Mouse (Mus musculus) gastrocnemius, adult 2 months (tissue): ENCODE results near the gene Slfn14. TPM values are rescaled to one million over a fixed set of nuclear protein-coding genes. Genes with fewer than 3 reads are reported as not detected.

Source experiments
- DNase-seq: peaks from one replicate; pipeline ENCODE4 v3.0.0; 2022
- H3K27ac ChIP-seq: fragments of 200-600 bp; 2 replicates; pipeline ENCODE4 v1.8.1; 2022; ENCODE audit warnings: mild to moderate bottlenecking
- H3K4me3 ChIP-seq: fragments of 200-600 bp; 2 replicates; pipeline ENCODE4 v1.8.1; 2022; ENCODE audit warnings: mild to moderate bottlenecking, moderate library complexity
- CTCF ChIP-seq: fragments of 200-600 bp; IDR thresholded peaks from 2 replicates; pipeline ENCODE4 v1.8.1; 2022; ENCODE audit warnings: antibody characterized with exemption, mild to moderate bottlenecking, moderate library complexity
- intact Hi-C: fragments of 180-260 bp; cut with DNase I; formaldehyde crosslinking; loops from one replicate; pipeline ENCODE4 v1.15.1; 2025
- total RNA-seq, 2 experiments: library from RNA; stranded (reverse); gene quantifications; 2 replicates each; pipeline ENCODE4 v1.2.3; 2021

Gene Slfn14
- total RNA-seq, 2 experiments from 2014 or later, result not detected

- Histone ChIP-seq H3K4me3 (peak within 1 kb of the TSS; percentile 95), H3K27ac (peak within 1 kb of the TSS; percentile 99)
- peak; percentile 94 for DNase-seq
- intact Hi-C loops, result loop anchor here (2.0 to 10.0 kb wide), 2 partner anchors 384 to 430 kb away; partner anchors contain the start of gene Unc45b
- TF ChIP-seq CTCF, result 0 out of 2 replicates have a peak, but pooled peaks have one; percentile 1
Measured at GRCm38 (mm10) chr11:83298225-83299195, 12.0 kb upstream of the Slfn14 start, which contains the start of gene Ap2b1. TSS of gene Ap2b1 (plus strand) at chr11:83299024.

- DNase-seq, result no peak
- intact Hi-C loops, result loop anchor here (2.0 to 10.0 kb wide), 2 partner anchors 383 to 429 kb away; partner anchors contain the start of gene Unc45b
- TF ChIP-seq CTCF, result no peak
- H3K4me3 ChIP-seq, result peak overlapping the region; percentile 95
- H3K27ac ChIP-seq, result peak overlapping the region; percentile 99
Measured at GRCm38 (mm10) chr11:83297816-83298215, 11.3 kb upstream of the Slfn14 start.

GRCm38 (mm10) chr11:83294133-83294532 lies 7.6 kb upstream of the Slfn14 start:
- Histone ChIP-seq H3K27ac (no peak overlapping the region), H3K4me3 (no peak overlapping the region)
- TF ChIP-seq CTCF, result no peak
- intact Hi-C loops, result loop anchor here (10.0 kb wide), 1 partner anchor 379 kb away; the partner anchor contains the start of gene Unc45b
- no peak for DNase-seq

- no peak for TF ChIP-seq CTCF
- no peak for DNase-seq
- intact Hi-C loops, result loop anchor here (10.0 kb wide), 1 partner anchor 378 kb away; the partner anchor contains the start of gene Unc45b
- 0 out of 2 replicates have a peak overlapping the region, but pooled peaks have one; percentile 6 for H3K27ac ChIP-seq
- H3K4me3 ChIP-seq, result peak overlapping the region; percentile 83; the same call in 1 of the 2 replicates
Measured at GRCm38 (mm10) chr11:83293182-83293581, 6.7 kb upstream of the Slfn14 start.

- TF ChIP-seq CTCF, result no peak
- intact Hi-C loops, result loop anchor here (10.0 kb wide), 1 partner anchor 377 kb away; the partner anchor contains the start of gene Unc45b
- DNase-seq, result no peak
- Histone ChIP-seq H3K27ac (peak overlapping the region; percentile 88), H3K4me3 (peak overlapping the region; percentile 83)
Measured at GRCm38 (mm10) chr11:83292251-83292587, 5.7 kb upstream of the Slfn14 start.

GRCm38 (mm10) chr11:83291375-83292250 lies 5.1 kb upstream of the Slfn14 start:
- no peak for TF ChIP-seq CTCF
- intact Hi-C loops, result loop anchor here (2.0 to 10.0 kb wide), 2 partner anchors 21 to 377 kb away; partner anchors contain the start of gene Unc45b

GRCm38 (mm10) chr11:83289633-83290032 lies 3.1 kb upstream of the Slfn14 start:
- no peak overlapping the region for H3K27ac ChIP-seq
- no peak for DNase-seq
- TF ChIP-seq CTCF, result no peak
- intact Hi-C loops, result loop anchor here (2.0 to 10.0 kb wide), 2 partner anchors 19 to 375 kb away; partner anchors contain the start of gene Unc45b
- H3K4me3 ChIP-seq, result no peak overlapping the region

More at GRCm38 (mm10) chr11:83291375-83292250, 5.1 kb upstream of the Slfn14 start:
- Histone ChIP-seq H3K27ac (peak overlapping the region; percentile 88), H3K4me3 (peak overlapping the region; percentile 83)
- peak; percentile 97 for DNase-seq

GRCm38 (mm10) chr11:83289036-83289435 lies 2.5 kb upstream of the Slfn14 start:
- no peak for DNase-seq
- intact Hi-C loops, result no loop called here
- no peak for TF ChIP-seq CTCF
- Histone ChIP-seq H3K4me3 (no peak overlapping the region), H3K27ac (no peak overlapping the region)

- intact Hi-C loops, result no loop called here
- no peak for DNase-seq
- no peak overlapping the region for H3K4me3 ChIP-seq
- no peak overlapping the region for H3K27ac ChIP-seq
- TF ChIP-seq CTCF, result no peak
Measured at GRCm38 (mm10) chr11:83285627-83286026, 899 bp downstream of the Slfn14 start.

- Histone ChIP-seq H3K27ac (no peak overlapping the region), H3K4me3 (no peak overlapping the region)
- TF ChIP-seq CTCF, result no peak
- intact Hi-C loops, result no loop called here
- no peak for DNase-seq
Measured at GRCm38 (mm10) chr11:83282084-83282483, 4.4 kb downstream of the Slfn14 start.

GRCm38 (mm10) chr11:83279691-83280090 lies 6.8 kb downstream of the Slfn14 start:
- no peak overlapping the region for H3K27ac ChIP-seq
- no peak for TF ChIP-seq CTCF
- no peak for DNase-seq
- H3K4me3 ChIP-seq, result no peak overlapping the region
- intact Hi-C loops, result no loop called here

- TF ChIP-seq CTCF, result no peak
- intact Hi-C loops, result no loop called here
- no peak for DNase-seq
- no peak overlapping the region for H3K27ac ChIP-seq
- no peak overlapping the region for H3K4me3 ChIP-seq
Measured at GRCm38 (mm10) chr11:83279024-83279423, 7.5 kb downstream of the Slfn14 start.
